Mouse (Mus musculus): ENCODE measurements around the gene Jmjd6. TPM values are rescaled to one million over a fixed set of nuclear protein-coding genes. Genes with fewer than 3 reads are reported as not detected.

Jmjd6 gene
- total and polyA plus RNA-seq, 3 experiments = 175 to 192 TPM; not detected in 1

DNA sequence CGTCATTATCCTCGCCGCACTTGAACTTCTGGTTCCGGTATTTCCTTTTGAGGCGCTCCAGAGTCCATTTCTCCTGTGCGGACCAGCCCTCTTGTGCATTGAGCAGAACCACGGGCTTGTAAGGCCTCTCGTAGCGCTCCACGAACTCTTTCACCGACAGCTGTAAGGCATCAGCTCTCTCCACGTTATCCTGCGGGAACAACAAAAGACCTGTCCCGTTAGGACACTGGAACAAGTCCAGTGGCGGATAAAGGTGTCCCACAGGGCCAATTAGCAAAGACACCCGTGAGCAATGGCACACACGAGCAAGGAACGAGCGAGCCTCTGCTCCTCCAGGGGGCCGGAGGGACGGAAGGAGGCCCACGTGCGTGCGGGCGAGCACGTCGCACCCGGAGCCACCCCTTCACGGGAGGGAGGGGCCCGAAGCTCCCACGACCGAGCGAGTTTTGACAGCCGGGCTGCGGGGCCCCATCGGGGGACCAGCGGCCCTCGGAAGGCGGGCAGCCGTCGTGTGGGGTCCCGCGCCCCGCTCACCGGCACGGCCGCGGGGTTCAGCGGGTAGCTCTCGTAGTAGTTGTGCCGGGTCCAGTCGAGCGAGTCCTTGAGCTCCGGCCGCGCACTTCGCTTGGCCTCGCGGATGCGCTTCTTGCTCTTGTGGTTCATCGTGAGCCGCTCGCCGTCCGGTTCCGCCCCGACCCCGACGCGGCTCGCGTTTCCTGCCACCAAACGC, 553 bp downstream of the Jmjd6 start (continued):
- no peak for TF ChIP-seq ELF1 (IDR thresholded peaks at IDR 0.05; ENCODE audit: low read depth, low read length)
- TF ChIP-seq NELFE (IDR thresholded peaks at IDR 0.05; ENCODE audit: low read depth, low read length) = no peak
- no peak for TF ChIP-seq KAT2A (conservative IDR thresholded peaks at IDR 0.05; ENCODE audit: low read depth, low read length)
- TF ChIP-seq MEF2A (IDR thresholded peaks at IDR 0.05; ENCODE audit: extremely low read depth, insufficient replicate concordance, low read depth, low read length, poor library complexity, severe bottlenecking) = no peak
- no peak for TF ChIP-seq NRF1 (IDR thresholded peaks at IDR 0.05; ENCODE audit: insufficient read depth, low read depth, low read length, poor library complexity, severe bottlenecking)
- peak; percentile 41; the same call in 1 of the 2 replicates for TF ChIP-seq MAZ (IDR thresholded peaks at IDR 0.05; ENCODE audit: low read depth, low read length)
- TF ChIP-seq ZC3H11A (IDR thresholded peaks at IDR 0.05; ENCODE audit: low read depth, low read length) = no peak
- TF ChIP-seq MYC (IDR thresholded peaks at IDR 0.05; ENCODE audit: low read depth, low read length) = peak; percentile 91
- TF ChIP-seq RCOR1 (IDR thresholded peaks at IDR 0.05; ENCODE audit: low read depth, low read length) = no peak
- TF ChIP-seq TAL1 (IDR thresholded peaks at IDR 0.05; ENCODE audit: low read length) = no peak
- no peak for TF ChIP-seq E2F4 (IDR thresholded peaks at IDR 0.05; ENCODE audit: borderline replicate concordance, low read depth, low read length)
- no peak for TF ChIP-seq EP300 (IDR thresholded peaks at IDR 0.05; ENCODE audit: low read depth in 1 of 2, low read length in 2 of 2)
- TF ChIP-seq HCFC1 (IDR thresholded peaks at IDR 0.05; ENCODE audit: low read depth, low read length) = no peak
- 0 out of 2 replicates have a peak, but pooled peaks have one; percentile 13 for TF ChIP-seq ETS1 (IDR thresholded peaks at IDR 0.05; ENCODE audit: low read depth, low read length)

- peak overlapping the region; percentile 28 for H3K9ac ChIP-seq (ENCODE audit: control insufficient read depth, low read depth, low read length, poor library complexity, severe bottlenecking)
- H3K4me3 ChIP-seq (ENCODE audit: control insufficient read depth in 1 of 2, insufficient read depth in 1 of 2, low read depth in 2 of 2, low read length in 2 of 2) = peak overlapping the region; percentile 34 to 94; a peak in 2 of 4 replicates
These were observed 2.5 kb downstream of the Jmjd6 start for GRCm38 (mm10) chr11:116840748-116841147.

More at GRCm38 (mm10) chr11:116840748-116841147, 2.5 kb downstream of the Jmjd6 start:
- no peaks in the 10 kb centered on the region for H3K9me3 ChIP-seq (replicated peaks; ENCODE audit: insufficient read depth, low read length)
- no peak overlapping the region for H3K27ac ChIP-seq (ENCODE audit: control insufficient read depth, low read depth, low read length)
- no peak for DNase-seq (ENCODE audit: low read depth, low spot score)
- peaks cover 67% of the 10 kb centered on the region for H3K79me2 ChIP-seq (ENCODE audit: control insufficient read depth, insufficient read depth, low read length, poor library complexity)
- H3K27me3 ChIP-seq (ENCODE audit: control insufficient read depth in 1 of 2, insufficient read depth in 2 of 2, low read length in 2 of 2) = no peaks in the 10 kb centered on the region
- peaks cover 3 to 33% of the 10 kb centered on the region in 2 experiments for H3K4me1 ChIP-seq (ENCODE audit: control insufficient read depth in 1 of 2, insufficient read depth in 2 of 2, low read length in 2 of 2)
- H3K36me3 ChIP-seq (ENCODE audit: control insufficient read depth in 1 of 2, insufficient read depth in 2 of 2, low read length in 2 of 2) = peaks cover 34 to 40% of the 10 kb centered on the region in 2 experiments
- no peak for TF ChIP-seq MYC (IDR thresholded peaks at IDR 0.05; ENCODE audit: low read depth, low read length)
- no peak for TF ChIP-seq ETS1 (IDR thresholded peaks at IDR 0.05; ENCODE audit: low read depth, low read length)
- no peak for TF ChIP-seq RAD21 (IDR thresholded peaks at IDR 0.05; ENCODE audit: low read depth, low read length)
- TF ChIP-seq CTCF (IDR thresholded peaks at IDR 0.05 in 2 of 3, conservative IDR thresholded peaks at IDR 0.05 in 1 of 3; ENCODE audit: control insufficient read depth in 1 of 3, insufficient read depth in 1 of 3, low read depth in 2 of 3, low read length in 3 of 3, poor library complexity in 1 of 3, severe bottlenecking in 1 of 3) = no peak
- TF ChIP-seq E2F4 (IDR thresholded peaks at IDR 0.05; ENCODE audit: borderline replicate concordance, low read depth, low read length) = no peak
- no peak for TF ChIP-seq ZKSCAN1 (IDR thresholded peaks at IDR 0.05; ENCODE audit: low read depth, low read length)
